Mouse (Mus musculus): ENCODE measurements around the gene Mettl22. TPM values are rescaled to one million over a fixed set of nuclear protein-coding genes. Genes with fewer than 3 reads are reported as not detected.
A peak's percentile ranks its signal among the peaks of the same experiment; 100 is the strongest.

Mettl22 gene
- polyA plus RNA-seq, 1 experiment from 2014 or later: 66.2 TPM

DNA sequence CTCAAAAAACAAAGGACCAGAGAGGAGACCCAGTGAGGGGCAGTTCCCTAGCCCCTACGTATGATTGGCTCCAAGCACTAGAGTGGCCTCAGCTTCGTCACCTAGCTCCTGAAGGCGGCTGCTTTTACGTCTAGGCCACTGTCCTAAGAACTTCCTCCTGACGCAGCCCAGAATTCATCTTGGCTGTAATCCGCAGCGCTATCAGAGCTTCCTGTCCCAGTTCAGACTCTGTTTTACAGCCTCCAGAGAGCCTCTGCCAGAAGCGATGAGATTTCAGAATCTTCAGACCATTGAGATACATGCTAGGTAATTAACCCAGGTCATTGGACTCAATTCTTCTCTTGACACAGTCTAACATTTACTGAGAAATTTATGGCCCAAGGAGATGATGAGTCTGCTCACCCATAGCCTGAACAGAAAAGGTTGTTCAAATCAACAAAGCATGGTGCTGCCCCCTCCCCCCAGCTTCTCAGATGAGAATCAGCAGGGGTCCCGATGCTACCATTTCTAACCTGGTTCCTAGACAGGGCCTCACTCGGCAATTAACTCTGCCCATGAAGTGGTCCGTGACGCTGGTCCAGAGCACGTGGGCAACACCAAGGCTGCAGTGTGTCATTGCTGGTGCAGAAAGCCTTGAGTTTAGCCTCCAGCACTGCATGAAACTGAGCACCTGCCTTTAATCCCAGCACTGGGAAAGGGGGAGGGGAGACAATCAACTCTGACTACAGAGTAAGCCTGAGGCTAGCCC is 21.3 kb downstream of the Mettl22 start:
- Histone ChIP-seq H3K4me2 (ENCODE audit: low read length) (no peak overlapping the region), H3K9me3 (replicated peaks; ENCODE audit: control insufficient read depth, low read length, poor library complexity, severe bottlenecking) (no peaks in the 10 kb centered on the region), H3K4me1 (ENCODE audit: control insufficient read depth, insufficient read depth, low read length) (no peaks in the 10 kb centered on the region), H3K4me3 (ENCODE audit: low read depth, low read length) (no peak overlapping the region), H3K36me3 (ENCODE audit: control insufficient read depth, insufficient read depth, low read length) (peaks cover 5% of the 10 kb centered on the region; the same call in 1 of the 2 replicates), H3K27me3 (ENCODE audit: control insufficient read depth, insufficient read depth, low read depth, low read length) (no peaks in the 10 kb centered on the region), H3K9ac (ENCODE audit: low read depth, low read length) (no peak overlapping the region), H3K27ac (ENCODE audit: low read length) (no peak overlapping the region)
- 37% methylated on average over 13 of the region's 13 CpGs for WGBS
- no peak for ATAC-seq

GRCm38 (mm10) chr16:8494268-8494667 is 23.7 kb downstream of the Mettl22 start:
- ATAC-seq: peak; percentile 69; the same call in 1 of the 2 replicates
- no peak overlapping the region for H3K4me3 ChIP-seq (ENCODE audit: low read depth, low read length)
- 0 out of 2 replicates have a peak, but pooled peaks cover 2% of the 10 kb centered on the region for H3K36me3 ChIP-seq (ENCODE audit: control insufficient read depth, insufficient read depth, low read length)
- no peaks in the 10 kb centered on the region for H3K27me3 ChIP-seq (ENCODE audit: control insufficient read depth, insufficient read depth, low read depth, low read length)
- 23% methylated on average over 4 of the region's 4 CpGs for WGBS
- no peak overlapping the region for H3K4me2 ChIP-seq (ENCODE audit: low read length)
- no peak overlapping the region for H3K27ac ChIP-seq (ENCODE audit: low read length)
- H3K9me3 ChIP-seq (replicated peaks; ENCODE audit: control insufficient read depth, low read length, poor library complexity, severe bottlenecking): no peaks in the 10 kb centered on the region
- no peaks in the 10 kb centered on the region for H3K4me1 ChIP-seq (ENCODE audit: control insufficient read depth, insufficient read depth, low read length)
- H3K9ac ChIP-seq (ENCODE audit: low read depth, low read length): no peak overlapping the region

DNA sequence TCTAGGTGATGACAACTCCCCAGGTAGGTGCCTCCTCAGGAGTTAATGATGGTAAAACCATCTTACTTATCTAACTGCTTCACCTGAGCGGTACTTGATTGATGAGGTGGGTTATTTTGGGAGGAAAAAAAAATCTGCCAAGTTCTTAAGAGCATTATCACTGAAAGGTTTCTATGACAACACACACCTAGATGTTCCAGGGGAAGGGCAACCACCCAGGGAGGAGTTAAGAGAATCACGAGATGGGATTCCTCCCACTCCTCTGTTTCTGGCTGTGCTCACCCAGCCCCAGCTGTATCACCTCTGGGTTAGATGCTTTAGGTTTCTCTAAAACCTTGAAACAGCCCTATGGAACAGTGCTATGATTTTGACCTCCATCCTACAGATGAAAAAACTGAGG is 26.4 kb downstream of the Mettl22 start:
- Histone ChIP-seq H3K4me1 (ENCODE audit: control insufficient read depth, insufficient read depth, low read length) (no peaks in the 10 kb centered on the region), H3K4me2 (ENCODE audit: low read length) (no peak overlapping the region), H3K9ac (ENCODE audit: low read depth, low read length) (no peak overlapping the region), H3K4me3 (ENCODE audit: low read depth, low read length) (no peak overlapping the region), H3K27me3 (ENCODE audit: control insufficient read depth, insufficient read depth, low read depth, low read length) (no peaks in the 10 kb centered on the region), H3K27ac (ENCODE audit: low read length) (no peak overlapping the region), H3K9me3 (replicated peaks; ENCODE audit: control insufficient read depth, low read length, poor library complexity, severe bottlenecking) (no peaks in the 10 kb centered on the region), H3K36me3 (ENCODE audit: control insufficient read depth, insufficient read depth, low read length) (no peaks in the 10 kb centered on the region)
- no peak for ATAC-seq
- WGBS: 56% methylated on average over 2 of the region's 2 CpGs

DNA sequence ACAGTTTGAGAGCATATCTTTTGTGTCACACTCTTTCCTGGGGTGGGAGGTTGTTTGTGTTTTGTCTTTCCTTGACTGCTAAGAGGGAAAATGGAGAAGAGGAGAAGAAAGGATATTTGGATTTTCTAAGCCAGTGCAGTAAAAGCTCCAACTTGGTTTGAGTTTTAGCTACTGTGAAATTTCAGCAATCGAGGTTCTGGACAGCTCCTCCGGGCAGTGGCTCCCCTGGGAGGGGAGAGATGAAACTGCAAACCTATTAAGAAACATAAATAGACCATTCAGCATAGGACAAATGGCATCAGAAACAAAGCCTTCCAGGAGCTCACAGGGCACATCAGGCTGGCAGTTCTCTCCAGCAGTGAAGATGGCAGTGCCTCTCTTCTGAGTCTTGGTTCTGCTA is 33.7 kb downstream of the Mettl22 start:
- ATAC-seq: no peak
- Histone ChIP-seq H3K4me3 (ENCODE audit: low read depth, low read length) (no peak overlapping the region), H3K9ac (ENCODE audit: low read depth, low read length) (no peak overlapping the region), H3K4me2 (ENCODE audit: low read length) (no peak overlapping the region), H3K4me1 (ENCODE audit: control insufficient read depth, insufficient read depth, low read length) (no peaks in the 10 kb centered on the region), H3K27me3 (ENCODE audit: control insufficient read depth, insufficient read depth, low read depth, low read length) (no peaks in the 10 kb centered on the region), H3K27ac (ENCODE audit: low read length) (no peak overlapping the region), H3K9me3 (replicated peaks; ENCODE audit: control insufficient read depth, low read length, poor library complexity, severe bottlenecking) (no peaks in the 10 kb centered on the region), H3K36me3 (ENCODE audit: control insufficient read depth, insufficient read depth, low read length) (no peaks in the 10 kb centered on the region)
- 69% methylated on average over 2 of the region's 2 CpGs for WGBS

- no peaks in the 10 kb centered on the region for H3K9me3 ChIP-seq (replicated peaks; ENCODE audit: control insufficient read depth, low read length, poor library complexity, severe bottlenecking)
- H3K9ac ChIP-seq (ENCODE audit: low read depth, low read length): no peak overlapping the region
- no peak overlapping the region for H3K4me3 ChIP-seq (ENCODE audit: low read depth, low read length)
- WGBS: 64% methylated on average over 5 of the region's 5 CpGs
- no peak overlapping the region for H3K27ac ChIP-seq (ENCODE audit: low read length)
- no peaks in the 10 kb centered on the region for H3K36me3 ChIP-seq (ENCODE audit: control insufficient read depth, insufficient read depth, low read length)
- no peak overlapping the region for H3K4me2 ChIP-seq (ENCODE audit: low read length)
- H3K27me3 ChIP-seq (ENCODE audit: control insufficient read depth, insufficient read depth, low read depth, low read length): no peaks in the 10 kb centered on the region
- no peak for ATAC-seq
- peaks cover 11% of the 10 kb centered on the region for H3K4me1 ChIP-seq (ENCODE audit: control insufficient read depth, insufficient read depth, low read length)
Observed at GRCm38 (mm10) chr16:8509894-8510293, 39.3 kb downstream of the Mettl22 start.

GRCm38 (mm10) chr16:8512830-8513229 is 42.2 kb downstream of the Mettl22 start:
- H3K4me3 ChIP-seq (ENCODE audit: low read depth, low read length): peak overlapping the region; percentile 66
- H3K9me3 ChIP-seq (replicated peaks; ENCODE audit: control insufficient read depth, low read length, poor library complexity, severe bottlenecking): no peaks in the 10 kb centered on the region
- peaks cover 13% of the 10 kb centered on the region for H3K4me1 ChIP-seq (ENCODE audit: control insufficient read depth, insufficient read depth, low read length)
- no peak; the same call in 1 of the 2 replicates for ATAC-seq
- peak overlapping the region; percentile 78 for H3K9ac ChIP-seq (ENCODE audit: low read depth, low read length)
- no peaks in the 10 kb centered on the region for H3K27me3 ChIP-seq (ENCODE audit: control insufficient read depth, insufficient read depth, low read depth, low read length)
- H3K4me2 ChIP-seq (ENCODE audit: low read length): peak overlapping the region; percentile 63
- no peaks in the 10 kb centered on the region for H3K36me3 ChIP-seq (ENCODE audit: control insufficient read depth, insufficient read depth, low read length)
- 2% methylated on average over 5 of the region's 5 CpGs for WGBS
- no peak overlapping the region; the same call in 1 of the 2 replicates for H3K27ac ChIP-seq (ENCODE audit: low read length)

DNA sequence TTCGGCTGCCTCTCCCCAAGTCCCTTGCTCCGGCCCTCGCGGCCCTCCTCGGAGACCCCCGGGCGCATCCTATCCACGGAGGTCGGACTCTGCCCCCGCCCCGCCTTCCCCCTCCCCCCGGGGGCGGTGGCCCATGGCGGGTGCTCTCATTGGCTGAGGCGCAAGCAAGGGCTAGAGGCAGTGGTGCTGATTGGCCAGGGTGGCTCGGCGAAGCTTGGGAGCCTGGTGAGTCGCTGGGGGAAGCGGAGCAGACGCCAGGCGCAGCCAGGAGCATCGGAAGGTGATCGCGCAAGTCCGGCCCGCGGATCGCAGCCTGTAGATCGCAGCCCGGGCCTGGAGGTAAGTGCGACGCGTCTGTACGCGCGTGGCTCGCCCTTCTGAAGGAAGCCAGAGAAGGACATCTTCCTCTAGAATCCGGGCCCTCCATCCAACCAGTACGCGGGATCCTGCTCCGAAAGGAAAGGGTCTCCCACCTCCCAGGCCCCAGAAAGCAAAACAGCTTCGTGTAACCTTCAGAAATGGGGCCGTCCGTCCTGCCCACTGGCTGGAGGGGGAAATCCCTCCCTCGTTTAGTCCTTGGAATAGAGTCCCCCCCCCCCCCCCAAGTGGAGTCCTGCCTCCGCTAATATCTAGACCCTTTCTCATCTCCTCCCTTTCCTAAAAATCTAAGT is 42.8 kb downstream of the Mettl22 start, which contains the start of gene Abat:
Gene Abat, plus strand, starts transcription at position 194 of the 671 bp plus-strand sequence.
- Histone ChIP-seq H3K4me3 (ENCODE audit: low read depth, low read length) (peak within 1 kb of the TSS; percentile 66), H3K27ac (ENCODE audit: low read length) (peak within 1 kb of the TSS; percentile 62), H3K9me3 (replicated peaks; ENCODE audit: control insufficient read depth, low read length, poor library complexity, severe bottlenecking) (no peaks in the 10 kb centered on the region), H3K36me3 (ENCODE audit: control insufficient read depth, insufficient read depth, low read length) (no peaks in the 10 kb centered on the region), H3K4me1 (ENCODE audit: control insufficient read depth, insufficient read depth, low read length) (peaks cover 16% of the 10 kb centered on the region), H3K27me3 (ENCODE audit: control insufficient read depth, insufficient read depth, low read depth, low read length) (no peaks in the 10 kb centered on the region), H3K9ac (ENCODE audit: low read depth, low read length) (peak within 1 kb of the TSS; percentile 78), H3K4me2 (ENCODE audit: low read length) (peak within 1 kb of the TSS; percentile 63)
- under 1% methylated on average over 42 of the region's 46 CpGs for WGBS
- ATAC-seq: peak; percentile 99

DNA sequence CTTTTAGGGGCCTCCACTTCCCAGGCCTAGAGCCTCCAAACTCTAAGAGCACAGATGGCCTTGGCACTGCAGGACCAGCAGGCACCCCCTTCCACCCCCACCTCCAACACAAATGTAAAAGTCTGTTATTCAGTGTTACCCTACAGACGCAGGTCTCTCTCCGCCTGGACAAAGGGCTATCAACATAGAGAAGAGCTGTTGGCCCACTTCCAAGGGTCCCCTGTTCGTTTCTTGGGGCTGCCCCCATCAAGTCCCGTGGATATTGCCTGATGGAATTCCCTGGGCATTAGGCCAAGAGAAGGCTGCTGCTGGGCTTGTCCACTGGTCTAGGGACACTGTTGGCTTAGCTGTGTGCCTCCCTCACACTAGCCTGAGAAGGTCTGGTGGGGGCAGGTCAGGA is 43.6 kb downstream of the Mettl22 start:
- no peaks in the 10 kb centered on the region for H3K9me3 ChIP-seq (replicated peaks; ENCODE audit: control insufficient read depth, low read length, poor library complexity, severe bottlenecking)
- no peak for ATAC-seq
- peak overlapping the region; percentile 66 for H3K4me3 ChIP-seq (ENCODE audit: low read depth, low read length)
- H3K27me3 ChIP-seq (ENCODE audit: control insufficient read depth, insufficient read depth, low read depth, low read length): no peaks in the 10 kb centered on the region
- H3K36me3 ChIP-seq (ENCODE audit: control insufficient read depth, insufficient read depth, low read length): no peaks in the 10 kb centered on the region
- H3K27ac ChIP-seq (ENCODE audit: low read length): no peak overlapping the region
- H3K4me1 ChIP-seq (ENCODE audit: control insufficient read depth, insufficient read depth, low read length): peaks cover 19% of the 10 kb centered on the region
- peak overlapping the region; percentile 63 for H3K4me2 ChIP-seq (ENCODE audit: low read length)
- 15% methylated on average over 4 of the region's 4 CpGs for WGBS
- H3K9ac ChIP-seq (ENCODE audit: low read depth, low read length): peak overlapping the region; percentile 78; the same call in 1 of the 2 replicates

- no peaks in the 10 kb centered on the region for H3K36me3 ChIP-seq (ENCODE audit: control insufficient read depth, insufficient read depth, low read length)
- 69% methylated on average over 5 of the region's 5 CpGs for WGBS
- no peak for ATAC-seq
- H3K4me3 ChIP-seq (ENCODE audit: low read depth, low read length): no peak overlapping the region
- no peak overlapping the region for H3K4me2 ChIP-seq (ENCODE audit: low read length)
- no peaks in the 10 kb centered on the region for H3K27me3 ChIP-seq (ENCODE audit: control insufficient read depth, insufficient read depth, low read depth, low read length)
- no peaks in the 10 kb centered on the region for H3K9me3 ChIP-seq (replicated peaks; ENCODE audit: control insufficient read depth, low read length, poor library complexity, severe bottlenecking)
- no peak overlapping the region for H3K27ac ChIP-seq (ENCODE audit: low read length)
- no peak overlapping the region for H3K9ac ChIP-seq (ENCODE audit: low read depth, low read length)
- peaks cover 24% of the 10 kb centered on the region for H3K4me1 ChIP-seq (ENCODE audit: control insufficient read depth, insufficient read depth, low read length)
Observed at GRCm38 (mm10) chr16:8520525-8520924, 49.9 kb downstream of the Mettl22 start.
